ENCODE assay signal across 8 mouse cellular contexts in the genomic region with DNA sequence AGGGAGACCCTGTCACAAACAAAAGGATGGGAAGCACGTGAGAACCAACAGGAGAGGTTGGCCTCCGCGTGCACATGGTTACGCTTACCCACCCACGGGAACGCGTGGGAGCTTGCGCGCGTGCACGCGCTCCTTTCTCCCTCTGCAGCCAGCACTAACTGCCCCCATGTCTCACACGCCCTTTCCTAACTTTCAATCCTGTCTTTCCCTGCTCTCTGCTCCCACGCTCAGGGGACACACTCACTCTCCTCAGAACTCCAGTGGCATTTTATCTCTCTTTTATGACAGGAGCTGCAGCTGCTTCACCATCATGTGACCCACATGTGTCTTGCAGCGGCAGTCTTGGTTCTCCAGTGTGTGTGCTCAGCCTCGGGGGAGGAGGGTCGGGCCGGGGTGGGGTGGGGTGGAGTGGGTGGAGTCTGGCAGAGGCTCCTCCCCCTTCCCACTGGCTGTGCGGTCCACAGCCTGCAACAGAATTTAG. TPM values are rescaled to one million over a fixed set of nuclear protein-coding genes. Genes with fewer than 3 reads are reported as not detected.
DNase-seq lines count a peak whose midpoint lies in the region; ATAC-seq and TF ChIP-seq lines count a peak whose summit lies in the region.

No protein-coding gene starts in this region.

- peak overlapping the region; percentile 30 for H3K4me3 ChIP-seq in embryonic facial prominence, embryonic 11.5 days (ENCODE audit: low read depth, low read length)
- peak overlapping the region; percentile 1; the same call in 1 of the 2 replicates for H3K4me3 ChIP-seq in kidney, adult 2 months (ENCODE audit: insufficient read depth, low read depth, low read length)
- peak overlapping the region; percentile 25 for H3K4me3 ChIP-seq in limb, embryonic 11.5 days (ENCODE audit: low read depth, low read length)
- peak overlapping the region; percentile 39 for H3K4me3 ChIP-seq in small intestine, adult 2 months (ENCODE audit: low read depth, low read length)

- peak; percentile 72 for DNase-seq in adrenal gland, postnatal 10 days
- peak; percentile 72 for DNase-seq in embryonic facial prominence, embryonic 11.5 days (ENCODE audit: low spot score)
- DNase-seq in heart, adult 18-20 months, result peak; percentile 68 to 69
- DNase-seq in kidney, adult 2 months, result peak; percentile 54
- peak; percentile 73 for DNase-seq in limb, embryonic 11.5 days (ENCODE audit: low spot score)
- DNase-seq in mesoderm, embryonic 11.5 days (ENCODE audit: low read depth, low spot score), result peak; percentile 57
- DNase-seq in MN1 (ENCODE audit: low spot score), result no peak

- 0 out of 2 replicates have a peak, but pooled peaks have one; percentile 58 for ATAC-seq in embryonic facial prominence, embryonic 11.5 days (replicated peaks; ENCODE audit: insufficient number of reproducible peaks, low FRiP score, low TSS enrichment, low read depth)
- peak; percentile 55; the same call in 1 of the 2 replicates for ATAC-seq in limb, embryonic 11.5 days (ENCODE audit: insufficient number of reproducible peaks, low FRiP score, low TSS enrichment, low read depth)

- 5% methylated on average over 19 of the region's 19 CpGs for WGBS in embryonic facial prominence, embryonic 11.5 days
- WGBS in kidney, adult 2 months, result 9% methylated on average over 19 of the region's 19 CpGs
- WGBS in limb, embryonic 11.5 days, result 10% methylated on average over 19 of the region's 19 CpGs
- 2% methylated on average over 19 of the region's 19 CpGs for WGBS in small intestine, adult 2 months

- H3K9me3 ChIP-seq in embryonic facial prominence, embryonic 11.5 days (replicated peaks; ENCODE audit: control insufficient read depth, low read length), result no peaks in the 10 kb centered on the region
- H3K9me3 ChIP-seq in limb, embryonic 11.5 days (ENCODE audit: control insufficient read depth, low read length), result no peaks in the 10 kb centered on the region

- H3K9ac ChIP-seq in embryonic facial prominence, embryonic 11.5 days (replicated peaks; ENCODE audit: low read length), result peak overlapping the region; percentile 7; the same call in 1 of the 2 replicates
- peak overlapping the region; percentile 32; the same call in 1 of the 2 replicates for H3K9ac ChIP-seq in limb, embryonic 11.5 days (ENCODE audit: low read length)

- no peak for TF ChIP-seq POLR2A in kidney, adult 2 months (IDR thresholded peaks at IDR 0.05; ENCODE audit: low read depth, low read length)
- no peak for TF ChIP-seq POLR2A in small intestine, adult 2 months (IDR thresholded peaks at IDR 0.05; ENCODE audit: low read depth, low read length)

- H3K4me2 ChIP-seq in embryonic facial prominence, embryonic 11.5 days (ENCODE audit: low read depth, low read length), result peak overlapping the region; percentile 68
- peak overlapping the region; percentile 67 for H3K4me2 ChIP-seq in limb, embryonic 11.5 days (ENCODE audit: low read depth, severe bottlenecking)

- H3K4me1 ChIP-seq in embryonic facial prominence, embryonic 11.5 days (ENCODE audit: control insufficient read depth, insufficient read depth, low read length), result no peaks in the 10 kb centered on the region
- H3K4me1 ChIP-seq in kidney, adult 2 months (ENCODE audit: control insufficient read depth, insufficient read depth, low read length), result peaks cover 14% of the 10 kb centered on the region
- H3K4me1 ChIP-seq in limb, embryonic 11.5 days (ENCODE audit: control insufficient read depth, insufficient read depth, low read length), result peaks cover 7% of the 10 kb centered on the region
- H3K4me1 ChIP-seq in small intestine, adult 2 months (ENCODE audit: control insufficient read depth, insufficient read depth, insufficient read length, low read length), result peaks cover 20% of the 10 kb centered on the region

- no peak overlapping the region for H3K27ac ChIP-seq in embryonic facial prominence, embryonic 11.5 days (replicated peaks; ENCODE audit: low read depth, low read length)
- H3K27ac ChIP-seq in kidney, adult 2 months (ENCODE audit: insufficient read depth, low read depth, low read length), result no peak overlapping the region
- no peak overlapping the region for H3K27ac ChIP-seq in limb, embryonic 11.5 days (replicated peaks; ENCODE audit: low read depth, low read length)
- H3K27ac ChIP-seq in small intestine, adult 2 months (ENCODE audit: insufficient read depth, low read depth, low read length), result peak overlapping the region; percentile 8; the same call in 1 of the 2 replicates

- H3K36me3 ChIP-seq in embryonic facial prominence, embryonic 11.5 days (replicated peaks; ENCODE audit: control insufficient read depth, insufficient read depth, low read depth, low read length), result no peaks in the 10 kb centered on the region
- no peaks in the 10 kb centered on the region for H3K36me3 ChIP-seq in kidney, adult 2 months (ENCODE audit: control insufficient read depth, insufficient read depth, low read length)
- H3K36me3 ChIP-seq in limb, embryonic 11.5 days (ENCODE audit: control insufficient read depth, insufficient read depth, low read length), result no peaks in the 10 kb centered on the region
- peaks cover 8% of the 10 kb centered on the region; the same call in 1 of the 2 replicates for H3K36me3 ChIP-seq in small intestine, adult 2 months (ENCODE audit: control insufficient read depth, insufficient read depth, low read length)

- H3K27me3 ChIP-seq in embryonic facial prominence, embryonic 11.5 days (ENCODE audit: control insufficient read depth, insufficient read depth, low read length), result no peaks in the 10 kb centered on the region
- no peaks in the 10 kb centered on the region for H3K27me3 ChIP-seq in kidney, adult 2 months (replicated peaks; ENCODE audit: control insufficient read depth, insufficient read depth, low read length)
- H3K27me3 ChIP-seq in limb, embryonic 11.5 days (ENCODE audit: control insufficient read depth, insufficient read depth, low read length), result no peaks in the 10 kb centered on the region
- no peaks in the 10 kb centered on the region for H3K27me3 ChIP-seq in small intestine, adult 2 months (ENCODE audit: control insufficient read depth, insufficient read depth, low read length)

- TF ChIP-seq CTCF in kidney, adult 2 months (conservative IDR thresholded peaks at IDR 0.05; ENCODE audit: insufficient read depth, insufficient read length, low read depth, low read length), result no peak
- no peak for TF ChIP-seq CTCF in small intestine, adult 2 months (IDR thresholded peaks at IDR 0.05; ENCODE audit: extremely low read depth, insufficient read length, insufficient replicate concordance, low read depth, low read length)

RNA-seq across cellular contexts. Expression of a gene that starts 5.1 kb away (rescaled TPM):
- total RNA-seq in adrenal gland, postnatal 10 days (2021), result 10 to 100 TPM; 20.8 to 22.1 TPM
- polyA plus RNA-seq in embryonic facial prominence, embryonic 11.5 days (2014; fragmentation: Nextera tagmentation; extraction: Ambion mirVana), result 9.4 and 9.9 TPM in 2 replicates
- total RNA-seq in heart, adult 18-20 months (2021), result 1 to 10 TPM; 6.1 to 7.9 TPM
- polyA plus RNA-seq in kidney, adult 2 months (2012; rRNA removed), result 96.9 and 102 TPM in 2 replicates
- 9.5 and 10.8 TPM in 2 replicates for polyA plus RNA-seq in limb, embryonic 11.5 days (2014; fragmentation: Nextera tagmentation; extraction: Ambion mirVana)
- polyA plus RNA-seq in small intestine, adult 2 months (2012; rRNA removed), result 12.9 and 20.5 TPM in 2 replicates

RNA-seq across cellular contexts. Expression of a gene that starts 17.6 kb away (rescaled TPM):
- 1 to 10 TPM; 1.1 to 3.1 TPM for total RNA-seq in adrenal gland, postnatal 10 days (2021)
- 0.38 and 0.71 TPM in 2 replicates for polyA plus RNA-seq in embryonic facial prominence, embryonic 11.5 days (2014; fragmentation: Nextera tagmentation; extraction: Ambion mirVana)
- total RNA-seq in heart, adult 18-20 months (2021), result 10 to 100 TPM; 19.7 to 19.8 TPM
- 1.1 and 1.3 TPM in 2 replicates for polyA plus RNA-seq in kidney, adult 2 months (2012; rRNA removed)
- 1.0 and 1.4 TPM in 2 replicates for polyA plus RNA-seq in limb, embryonic 11.5 days (2014; fragmentation: Nextera tagmentation; extraction: Ambion mirVana)
- 1.5 and 1.7 TPM in 2 replicates for polyA plus RNA-seq in small intestine, adult 2 months (2012; rRNA removed)

RNA-seq across cellular contexts. Expression of a gene that starts 58.2 kb away (rescaled TPM):
- total RNA-seq in adrenal gland, postnatal 10 days (2021), result 10 to 100 TPM; 13.7 to 17.4 TPM
- polyA plus RNA-seq in embryonic facial prominence, embryonic 11.5 days (2014; fragmentation: Nextera tagmentation; extraction: Ambion mirVana), result 0.07 TPM in 1 of 2 replicates, not detected in the other
- under 1 TPM; 0.30 to 0.72 TPM for total RNA-seq in heart, adult 18-20 months (2021)
- 32.3 and 33.3 TPM in 2 replicates for polyA plus RNA-seq in kidney, adult 2 months (2012; rRNA removed)
- polyA plus RNA-seq in limb, embryonic 11.5 days (2014; fragmentation: Nextera tagmentation; extraction: Ambion mirVana), result not detected in 2 replicates
- polyA plus RNA-seq in small intestine, adult 2 months (2012; rRNA removed), result 25.8 and 57.1 TPM in 2 replicates

Comparison
In these comparisons a context has a peak if more than half of its experiments do, and no peak if none do; other contexts are left out.
1. RNA of a gene that starts 58.2 kb away (polyA plus RNA-seq): 25.8 to 57.1 TPM in small intestine, adult 2 months and 32.3 to 33.3 TPM in kidney, adult 2 months; 0.07 TPM in embryonic facial prominence, embryonic 11.5 days and not detected in limb, embryonic 11.5 days; every median in the first group is over 10 times any median in the second.
2. Peak in every context shown above with its lines, with median percentiles within 50 percentile points of each other: H3K4me3 ChIP-seq.